Mouse (Mus musculus) small intestine, adult 2 months (tissue): ENCODE results near the gene Golga4.

Experiments
- CTCF ChIP-seq: fragments of 200-500 bp; IDR thresholded peaks from 2 replicates; pipeline ENCODE4 v1.5.1; 2012; ENCODE audit warnings: low read depth, mild to moderate bottlenecking, control low read depth, inconsistent platforms, low read length, moderate library complexity, mixed read lengths; ENCODE audit not compliant: insufficient replicate concordance, insufficient read length; ENCODE audit errors: extremely low read depth
- POLR2A ChIP-seq: fragments of 200-500 bp; IDR thresholded peaks from 2 replicates; pipeline ENCODE4 v1.6.1; 2012; ENCODE audit warnings: low read depth, mild to moderate bottlenecking, control low read depth, inconsistent platforms, low read length, moderate library complexity

DNA sequence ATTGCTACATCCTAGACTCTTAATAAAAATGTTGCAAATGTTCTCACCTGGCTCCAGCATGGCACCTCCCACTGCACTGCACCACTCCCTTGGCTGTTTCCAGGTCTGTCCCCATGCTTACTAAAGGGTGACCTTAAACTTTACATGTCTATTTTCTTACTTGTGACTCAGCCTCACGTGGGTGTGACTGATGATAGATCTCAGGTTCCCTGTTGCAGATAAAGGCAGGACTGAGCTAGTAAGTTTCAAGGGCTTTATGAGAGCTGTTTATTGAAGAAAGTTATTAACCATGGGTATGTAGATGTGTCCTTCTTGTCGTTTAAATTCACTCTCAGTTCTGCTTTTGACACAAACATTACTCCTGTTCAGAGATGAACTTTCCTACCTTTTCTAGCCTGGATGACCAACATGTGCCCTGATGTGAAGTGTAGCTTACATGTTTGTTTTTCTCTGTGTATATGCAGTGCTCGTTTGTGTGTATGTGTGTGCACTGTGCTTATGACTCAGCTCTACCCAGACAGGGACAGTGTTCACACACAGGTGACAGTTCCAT lies 6.7 kb downstream of the Golga4 start:
- TF ChIP-seq CTCF (no peak), POLR2A (no peak)
